Mouse (Mus musculus) myocyte (in vitro differentiated cells): ENCODE results near the gene Wdr92.

ENCODE experiments used
- CEBPB ChIP-seq: IDR thresholded peaks from 2 replicates; pipeline ENCODE4 v1.6.1; 2011; ENCODE audit warnings: mild to moderate bottlenecking, moderate library complexity; ENCODE audit not compliant: poor library complexity, insufficient read depth, severe bottlenecking
- POLR2A ChIP-seq: IDR thresholded peaks from one replicate; pipeline ENCODE4 v1.6.1; 2011; ENCODE audit warnings: low read depth, mild to moderate bottlenecking, control low read depth, moderate library complexity; ENCODE audit not compliant: insufficient read length

GRCm38 (mm10) chr11:17211258-17212140 is 29.6 kb downstream of the Wdr92 start, which contains the start of gene Pno1:
- peak; percentile 80 for TF ChIP-seq POLR2A
- no peak for TF ChIP-seq CEBPB
